Mouse (Mus musculus): ENCODE measurements around the gene Psmc3. TPM values are rescaled to one million over a fixed set of nuclear protein-coding genes. Genes with fewer than 3 reads are reported as not detected.
"Not testable (repeated sequence)": the region's sequence is repeated elsewhere in the genome, so short reads cannot be mapped to it uniquely, and the experiment has no call there.

The Psmc3 gene
- polyA plus RNA-seq, 2 experiments: 203 to 305 TPM

DNA sequence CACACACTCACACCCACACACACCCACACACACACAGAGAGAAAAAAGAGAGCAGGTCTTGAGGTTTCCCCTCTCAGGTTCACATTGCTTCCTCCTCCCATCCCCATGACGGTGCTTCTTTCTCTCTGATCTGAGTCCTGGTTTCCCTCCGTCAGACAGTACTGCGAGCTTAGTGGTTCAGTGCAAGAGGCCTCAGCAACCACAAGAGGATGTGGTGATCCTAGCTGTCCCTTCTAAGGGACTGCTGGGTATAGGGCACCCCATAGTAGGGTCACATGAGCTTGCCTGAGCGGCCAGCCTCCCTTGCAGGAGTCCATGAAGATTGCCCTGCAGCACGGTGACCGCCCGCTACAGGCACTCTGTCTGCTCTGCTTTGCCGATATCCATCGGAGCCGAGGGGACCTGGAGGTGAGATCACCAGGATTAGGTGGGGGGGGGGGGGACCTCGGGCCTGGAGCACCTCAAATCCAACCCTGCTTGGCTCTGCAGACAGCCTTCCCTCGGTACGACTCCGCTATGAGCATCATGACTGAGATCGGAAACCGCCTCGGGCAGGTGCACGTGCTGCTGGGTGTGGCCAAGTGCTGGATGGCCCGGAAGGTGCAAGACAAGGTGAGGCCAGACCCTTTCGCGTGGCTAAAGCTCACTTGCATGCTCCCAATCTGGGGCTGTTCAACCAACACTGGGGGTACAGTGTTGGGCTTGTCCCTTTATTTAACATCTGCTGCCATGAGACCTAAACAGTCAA, 11.0 kb upstream of the Psmc3 start:
- no peak for TF ChIP-seq POLR2A (IDR thresholded peaks at IDR 0.05; ENCODE audit: borderline replicate concordance, extremely low read depth, insufficient read depth, insufficient read length)
- Histone ChIP-seq H3K4me1 (ENCODE audit: control insufficient read depth, insufficient read depth, low read length) (no peaks in the 10 kb centered on the region), H3K9ac (ENCODE audit: low read depth, low read length, severe bottlenecking) (no peak overlapping the region), H3K27ac (replicated peaks; ENCODE audit: low read depth, low read length) (no peak overlapping the region), H3K4me3 (replicated peaks; ENCODE audit: low read length) (no peak overlapping the region), H3K4me2 (replicated peaks; ENCODE audit: low read depth, low read length, severe bottlenecking) (no peak overlapping the region), H3K9me3 (ENCODE audit: control insufficient read depth, low read length) (no peaks in the 10 kb centered on the region), H3K36me3 (ENCODE audit: control insufficient read depth, insufficient read depth, low read length) (no peaks in the 10 kb centered on the region), H3K27me3 (ENCODE audit: control insufficient read depth, insufficient read depth, low read length) (no peaks in the 10 kb centered on the region)
- DNase-seq (ENCODE audit: low spot score) (no peak), ATAC-seq (ENCODE audit: low FRiP score, low read depth) (no peak)
- WGBS: 72% methylated on average over 20 of the region's 21 CpGs

DNA sequence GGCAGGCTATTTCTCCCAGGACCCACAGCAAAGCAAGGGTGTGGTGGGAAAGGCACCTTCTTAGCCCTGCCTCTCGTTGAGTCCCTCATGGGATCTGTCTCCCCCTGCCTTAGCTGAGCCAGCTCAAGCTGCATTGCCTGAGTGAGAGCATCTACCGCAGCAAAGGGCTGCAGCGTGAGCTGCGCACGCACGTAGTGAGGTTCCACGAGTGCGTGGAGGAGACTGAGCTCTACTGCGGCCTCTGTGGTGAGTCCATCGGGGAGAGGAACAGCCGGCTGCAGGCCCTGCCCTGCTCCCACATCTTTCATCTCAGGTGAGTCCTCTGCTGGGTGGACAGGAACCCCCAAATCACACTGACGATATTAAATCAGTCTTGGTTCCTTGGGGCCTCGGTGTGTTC, 9.1 kb upstream of the Psmc3 start:
- Histone ChIP-seq H3K9me3 (ENCODE audit: control insufficient read depth, low read length) (no peaks in the 10 kb centered on the region), H3K4me1 (ENCODE audit: control insufficient read depth, insufficient read depth, low read length) (no peaks in the 10 kb centered on the region), H3K27ac (replicated peaks; ENCODE audit: low read depth, low read length) (no peak overlapping the region), H3K4me2 (replicated peaks; ENCODE audit: low read depth, low read length, severe bottlenecking) (no peak overlapping the region), H3K36me3 (ENCODE audit: control insufficient read depth, insufficient read depth, low read length) (no peaks in the 10 kb centered on the region), H3K9ac (ENCODE audit: low read depth, low read length, severe bottlenecking) (no peak overlapping the region), H3K4me3 (replicated peaks; ENCODE audit: low read length) (no peak overlapping the region), H3K27me3 (ENCODE audit: control insufficient read depth, insufficient read depth, low read length) (no peaks in the 10 kb centered on the region)
- ATAC-seq (ENCODE audit: low FRiP score, low read depth) (no peak), DNase-seq (ENCODE audit: low spot score) (no peak)
- 79% methylated on average over 13 of the region's 13 CpGs for WGBS
- no peak for TF ChIP-seq POLR2A (IDR thresholded peaks at IDR 0.05; ENCODE audit: borderline replicate concordance, extremely low read depth, insufficient read depth, insufficient read length)

DNA sequence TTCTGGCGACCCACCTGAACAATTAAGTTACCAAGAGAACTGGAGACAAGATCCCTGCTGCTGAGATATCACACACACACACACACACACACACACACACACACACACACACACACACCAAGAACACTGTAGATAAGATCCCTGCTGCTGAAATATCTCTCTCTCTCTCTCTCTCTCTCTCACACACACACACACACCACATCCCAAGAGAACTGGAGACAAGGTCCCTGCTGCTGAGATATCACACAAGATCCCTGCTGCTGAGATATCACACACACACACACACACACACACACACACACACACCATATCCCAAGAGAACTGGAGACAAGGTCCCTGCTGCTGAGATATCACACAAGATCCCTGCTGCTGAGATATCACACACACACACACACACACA, 8.0 kb upstream of the Psmc3 start:
- not testable (repeated sequence) for H3K4me1 ChIP-seq (ENCODE audit: control insufficient read depth, insufficient read depth, low read length); H3K9me3 ChIP-seq (ENCODE audit: control insufficient read depth, low read length); ATAC-seq (ENCODE audit: low FRiP score, low read depth); H3K4me2 ChIP-seq (replicated peaks; ENCODE audit: low read depth, low read length, severe bottlenecking); H3K4me3 ChIP-seq (replicated peaks; ENCODE audit: low read length); H3K27me3 ChIP-seq (ENCODE audit: control insufficient read depth, insufficient read depth, low read length); DNase-seq (ENCODE audit: low spot score); H3K9ac ChIP-seq (ENCODE audit: low read depth, low read length, severe bottlenecking); H3K27ac ChIP-seq (replicated peaks; ENCODE audit: low read depth, low read length); H3K36me3 ChIP-seq (ENCODE audit: control insufficient read depth, insufficient read depth, low read length)
- WGBS: 76% methylated on average over 1 of the region's 1 CpGs

DNA sequence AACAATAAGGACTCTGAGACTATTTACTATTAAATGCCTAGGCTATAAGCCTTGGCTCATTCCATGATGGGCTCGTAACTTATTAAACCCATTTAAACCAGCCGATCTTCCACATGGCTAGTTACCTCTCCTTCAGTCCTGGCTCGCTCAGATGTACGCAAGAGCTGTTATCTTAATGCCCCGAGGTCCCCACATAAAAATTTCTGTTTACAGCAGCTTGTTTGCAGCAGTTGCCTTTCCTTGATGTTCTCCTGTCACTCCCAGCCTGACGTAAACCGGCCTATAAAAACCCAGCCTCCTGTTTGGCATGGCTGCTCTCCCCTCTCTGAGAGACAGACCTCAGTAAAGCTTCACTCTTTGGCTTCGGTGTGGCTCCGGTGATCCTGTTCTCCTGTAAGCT, 6.5 kb upstream of the Psmc3 start:
- H3K27me3 ChIP-seq (ENCODE audit: control insufficient read depth, insufficient read depth, low read length): no peaks in the 10 kb centered on the region
- no peak for ATAC-seq (ENCODE audit: low FRiP score, low read depth)
- no peaks in the 10 kb centered on the region for H3K4me1 ChIP-seq (ENCODE audit: control insufficient read depth, insufficient read depth, low read length)
- no peak for DNase-seq (ENCODE audit: low spot score)
- WGBS: 31% methylated on average over 9 of the region's 9 CpGs
- H3K36me3 ChIP-seq (ENCODE audit: control insufficient read depth, insufficient read depth, low read length): no peaks in the 10 kb centered on the region; the same call in 1 of the 2 replicates
- H3K9me3 ChIP-seq (ENCODE audit: control insufficient read depth, low read length): no peaks in the 10 kb centered on the region
- H3K4me3 ChIP-seq (replicated peaks; ENCODE audit: low read length): no peak overlapping the region
- H3K4me2 ChIP-seq (replicated peaks; ENCODE audit: low read depth, low read length, severe bottlenecking): no peak overlapping the region
- no peak overlapping the region for H3K27ac ChIP-seq (replicated peaks; ENCODE audit: low read depth, low read length)
- no peak overlapping the region for H3K9ac ChIP-seq (ENCODE audit: low read depth, low read length, severe bottlenecking)
- no peak for TF ChIP-seq POLR2A (IDR thresholded peaks at IDR 0.05; ENCODE audit: borderline replicate concordance, extremely low read depth, insufficient read depth, insufficient read length)

DNA sequence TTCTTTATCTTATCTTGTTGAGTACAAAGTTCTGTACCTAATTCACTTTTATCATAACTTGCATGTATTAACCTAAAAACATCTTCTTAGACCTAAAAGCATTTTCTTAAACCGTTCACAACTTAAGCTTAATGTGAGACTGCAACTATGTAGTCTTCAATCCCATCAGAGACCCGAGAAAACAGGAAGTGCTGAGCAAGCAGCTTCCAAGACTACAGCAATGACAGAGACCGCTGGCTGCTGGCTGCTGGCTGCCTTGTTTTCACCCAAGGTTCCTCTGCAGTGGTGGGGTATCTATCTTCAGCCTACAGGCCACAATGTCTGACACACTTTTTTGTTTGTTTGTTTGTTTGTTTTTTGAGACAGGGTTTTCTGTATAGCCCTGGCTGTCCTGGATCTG, 1.9 kb upstream of the Psmc3 start:
- H3K9ac ChIP-seq (ENCODE audit: low read depth, low read length, severe bottlenecking): no peak overlapping the region
- ATAC-seq (ENCODE audit: low FRiP score, low read depth): no peak
- H3K4me1 ChIP-seq (ENCODE audit: control insufficient read depth, insufficient read depth, low read length): peaks cover 9% of the 10 kb centered on the region
- peaks cover 20% of the 10 kb centered on the region for H3K36me3 ChIP-seq (ENCODE audit: control insufficient read depth, insufficient read depth, low read length)
- no peak overlapping the region for H3K4me2 ChIP-seq (replicated peaks; ENCODE audit: low read depth, low read length, severe bottlenecking)
- H3K9me3 ChIP-seq (ENCODE audit: control insufficient read depth, low read length): no peaks in the 10 kb centered on the region
- no peaks in the 10 kb centered on the region for H3K27me3 ChIP-seq (ENCODE audit: control insufficient read depth, insufficient read depth, low read length)
- no peak for DNase-seq (ENCODE audit: low spot score)
- H3K27ac ChIP-seq (replicated peaks; ENCODE audit: low read depth, low read length): no peak overlapping the region
- H3K4me3 ChIP-seq (replicated peaks; ENCODE audit: low read length): no peak overlapping the region
- WGBS: 80% methylated on average over 3 of the region's 3 CpGs
- no peak for TF ChIP-seq POLR2A (IDR thresholded peaks at IDR 0.05; ENCODE audit: borderline replicate concordance, extremely low read depth, insufficient read depth, insufficient read length)
